Mouse (Mus musculus) bone marrow macrophage, adult 2 months (primary cell): ENCODE measurements around the gene Trappc6a.

Source experiments
- CTCF ChIP-seq: IDR thresholded peaks from 2 replicates; pipeline ENCODE4 v1.5.1; 2012; ENCODE audit warnings: low read depth, mild to moderate bottlenecking, low read length, moderate library complexity
- POLR2A ChIP-seq: IDR thresholded peaks from 2 replicates; pipeline ENCODE4 v1.6.1; 2012; ENCODE audit warnings: mild to moderate bottlenecking, low read depth, low read length, borderline replicate concordance

DNA sequence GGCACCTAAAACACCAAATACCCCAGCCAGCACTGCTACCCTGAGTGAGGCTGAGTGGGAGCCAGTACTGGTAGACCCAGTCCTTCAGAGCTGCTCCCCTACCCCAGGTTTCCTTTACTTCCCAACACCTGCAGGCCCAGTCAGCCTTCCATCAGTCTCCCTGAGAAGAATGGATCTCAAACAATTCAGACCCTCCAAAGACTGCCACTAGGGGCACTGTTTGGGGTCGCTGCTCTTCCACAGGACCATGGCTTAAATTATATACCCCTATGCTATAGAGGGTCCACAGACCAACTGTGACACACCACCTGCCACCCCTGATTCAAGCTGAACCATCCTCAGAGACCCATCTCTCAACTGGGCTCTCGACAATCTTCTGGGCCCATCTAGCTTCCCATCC is 50.8 kb downstream of the Trappc6a start:
- TF ChIP-seq CTCF = no peak
- no peak for TF ChIP-seq POLR2A
